Mouse (Mus musculus) bone marrow, adult 2 months (tissue): ENCODE results near the gene Tbl1xr1. TPM values are rescaled to one million over a fixed set of nuclear protein-coding genes. Genes with fewer than 3 reads are reported as not detected.

ENCODE experiments used
- H3K27ac ChIP-seq: fragments of 200-500 bp; 2 replicates; pipeline ENCODE4 v1.5.1; 2012; ENCODE audit warnings: low read depth, mild to moderate bottlenecking, control low read depth, inconsistent platforms, low read length; ENCODE audit not compliant: control insufficient read depth, poor library complexity, insufficient read depth
- H3K4me1 ChIP-seq: fragments of 200-500 bp; 2 replicates; pipeline ENCODE4 v1.6.1; 2011; ENCODE audit warnings: low read length; ENCODE audit not compliant: control insufficient read depth, insufficient read depth
- H3K4me3 ChIP-seq: fragments of 200-500 bp; replicated peaks from 2 replicates; pipeline ENCODE3; 2011; ENCODE audit warnings: mild to moderate bottlenecking, low read depth, low read length, control low read depth; ENCODE audit not compliant: control insufficient read depth
- CTCF ChIP-seq: fragments of 200-500 bp; IDR thresholded peaks from 2 replicates; pipeline ENCODE4 v1.5.1; 2011; ENCODE audit warnings: low read length, control low read depth; ENCODE audit not compliant: control insufficient read depth, insufficient read depth
- POLR2A ChIP-seq: fragments of 200-500 bp; IDR thresholded peaks from 2 replicates; pipeline ENCODE4 v1.6.1; 2011; ENCODE audit warnings: low read depth, mild to moderate bottlenecking, control low read depth, low read length, borderline replicate concordance; ENCODE audit not compliant: control insufficient read depth
- WGBS: fragments of 180-500 bp; shearing (Covaris S2); methylation state at CpG from one replicate; pipeline ENCODE4 v1.1.7; 2018; 5-methylcytosine and 5-hydroxymethylcytosine counted together
- polyA plus RNA-seq: library from polyadenylated mRNA; stranded (reverse); fragments of >200 nt; gene quantifications from 2 replicates; pipeline ENCODE4 v1.2.4, GENCODE M21; 2011; ENCODE audit warnings: low replicate concordance; ENCODE audit not compliant: missing spikeins, insufficient read depth, insufficient read length

Tbl1xr1 gene
- polyA plus RNA-seq, 1 experiment = 32.5 TPM

GRCm38 (mm10) chr3:22142846-22143641 lies 66.6 kb downstream of the Tbl1xr1 start:
- TF ChIP-seq POLR2A = no peak
- peak; percentile 70 for TF ChIP-seq CTCF
- peaks cover 4% of the 10 kb centered on the region; the same call in 1 of the 2 replicates for H3K4me1 ChIP-seq
- H3K4me3 ChIP-seq = no peak overlapping the region
- 49% methylated on average over 5 of the region's 5 CpGs for WGBS
- no peak overlapping the region for H3K27ac ChIP-seq

- Histone ChIP-seq H3K27ac (no peak overlapping the region), H3K4me1 (peaks cover 4% of the 10 kb centered on the region; the same call in 1 of the 2 replicates), H3K4me3 (no peak overlapping the region)
- TF ChIP-seq POLR2A (no peak), CTCF (no peak)
- 94% methylated on average over 2 of the region's 2 CpGs for WGBS
Measured at GRCm38 (mm10) chr3:22144255-22144654, 67.8 kb downstream of the Tbl1xr1 start.

GRCm38 (mm10) chr3:22147433-22147927 lies 71.0 kb downstream of the Tbl1xr1 start:
- 63% methylated on average over 1 of the region's 1 CpGs for WGBS
- H3K4me1 ChIP-seq = peaks cover 3% of the 10 kb centered on the region; the same call in 1 of the 2 replicates
- TF ChIP-seq POLR2A (no peak), CTCF (peak; percentile 48)
- no peak overlapping the region for H3K4me3 ChIP-seq
- no peak overlapping the region for H3K27ac ChIP-seq

- Histone ChIP-seq H3K4me1 (peaks cover under 1% of the 10 kb centered on the region; the same call in 1 of the 2 replicates), H3K4me3 (no peak overlapping the region), H3K27ac (no peak overlapping the region)
- 76% methylated on average over 6 of the region's 6 CpGs for WGBS
- TF ChIP-seq CTCF (no peak), POLR2A (no peak)
Measured at GRCm38 (mm10) chr3:22148306-22148932, 72.0 kb downstream of the Tbl1xr1 start.

GRCm38 (mm10) chr3:22150872-22151530 lies 74.5 kb downstream of the Tbl1xr1 start:
- WGBS = 31% methylated on average over 5 of the region's 5 CpGs
- H3K4me3 ChIP-seq = no peak overlapping the region
- H3K4me1 ChIP-seq = no peaks in the 10 kb centered on the region; the same call in 1 of the 2 replicates
- no peak overlapping the region for H3K27ac ChIP-seq
- TF ChIP-seq CTCF = no peak
- TF ChIP-seq POLR2A = no peak

GRCm38 (mm10) chr3:22152773-22153172 lies 76.3 kb downstream of the Tbl1xr1 start:
- Histone ChIP-seq H3K27ac (no peak overlapping the region), H3K4me3 (no peak overlapping the region), H3K4me1 (no peaks in the 10 kb centered on the region; the same call in 1 of the 2 replicates)
- TF ChIP-seq POLR2A = no peak
- no peak for TF ChIP-seq CTCF
- WGBS = 22% methylated on average over 1 of the region's 1 CpGs

DNA sequence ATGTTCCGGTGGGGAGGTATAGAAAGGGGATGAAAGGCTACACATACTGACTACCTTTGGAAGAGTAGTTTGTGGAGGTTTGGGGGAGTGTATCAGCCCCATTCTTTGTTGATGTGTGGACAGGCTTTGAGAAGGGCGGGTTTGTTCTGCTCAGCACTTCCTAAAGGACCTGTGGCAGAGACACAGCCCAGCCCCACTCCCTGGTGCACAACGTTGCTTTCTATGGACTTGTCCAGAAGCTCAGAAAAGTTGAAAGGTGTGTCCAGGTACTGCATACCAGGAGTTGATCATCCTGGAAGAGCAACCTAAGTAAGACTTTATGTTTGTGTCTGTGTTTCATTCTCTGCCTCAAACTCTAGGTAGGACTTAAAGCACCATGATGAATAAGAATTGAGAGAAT lies 78.1 kb downstream of the Tbl1xr1 start:
- TF ChIP-seq POLR2A = no peak
- TF ChIP-seq CTCF = no peak
- H3K4me3 ChIP-seq = no peak overlapping the region
- 80% methylated on average over 3 of the region's 3 CpGs for WGBS
- H3K27ac ChIP-seq = no peak overlapping the region
- no peaks in the 10 kb centered on the region; the same call in 1 of the 2 replicates for H3K4me1 ChIP-seq

- peaks cover 1% of the 10 kb centered on the region for H3K4me1 ChIP-seq
- H3K27ac ChIP-seq = no peak overlapping the region
- WGBS = 60% methylated on average over 2 of the region's 2 CpGs
- no peak for TF ChIP-seq CTCF
- TF ChIP-seq POLR2A = no peak
- no peak overlapping the region for H3K4me3 ChIP-seq
Measured at GRCm38 (mm10) chr3:22156397-22156796, 79.9 kb downstream of the Tbl1xr1 start.
